9 mouse cellular contexts compared by ENCODE assay signal in the genomic region with DNA sequence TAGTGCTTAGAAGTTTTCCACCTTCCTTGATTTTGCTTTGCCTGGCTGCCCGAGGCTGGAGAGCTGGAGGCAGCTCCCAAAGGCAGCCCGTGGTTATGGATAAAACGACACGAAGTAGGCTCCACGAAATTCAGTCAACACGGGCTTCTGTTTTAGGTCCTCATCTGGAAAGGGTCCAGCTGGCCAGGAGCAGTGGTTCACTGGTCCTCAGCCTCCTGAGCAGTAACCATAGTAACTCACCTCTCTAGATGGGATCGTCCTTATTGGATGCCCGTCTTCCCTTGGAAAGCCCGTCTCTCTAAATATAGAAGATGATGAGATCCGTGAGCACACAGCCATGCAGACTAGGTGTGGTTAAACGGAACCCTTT. TPM values are rescaled to one million over a fixed set of nuclear protein-coding genes. Genes with fewer than 3 reads are reported as not detected.
A peak's percentile ranks its signal among the peaks of the same experiment; 100 is the strongest.
DNase-seq lines count a peak whose midpoint lies in the region; ATAC-seq and TF ChIP-seq lines count a peak whose summit lies in the region.
"Had no signal": no experiment of that assay in that cellular context is flagged by ENCODE, and none has a peak within 500 bp of the region (broad histone marks: within the 10 kb centered on the region; RNA-seq: fewer than 3 reads in every experiment).

No protein-coding gene starts in this region.

- H3K27me3 ChIP-seq in liver, embryonic 11.5 days (replicated peaks; ENCODE audit: control insufficient read depth, insufficient read depth, low read length) = peaks cover 24% of the 10 kb centered on the region
- peaks cover 20% of the 10 kb centered on the region for H3K27me3 ChIP-seq in embryonic facial prominence, embryonic 12.5 days
- no peaks in the 10 kb centered on the region for H3K27me3 ChIP-seq in hindbrain, postnatal 0 days (ENCODE audit: insufficient read depth, low read length)
- H3K27me3 ChIP-seq in midbrain, embryonic 16.5 days (ENCODE audit: control insufficient read depth, insufficient read depth, low read depth, low read length) = no peaks in the 10 kb centered on the region

- no peaks in the 10 kb centered on the region for H3K36me3 ChIP-seq in liver, embryonic 11.5 days (ENCODE audit: control insufficient read depth, insufficient read depth, low read length)
- H3K36me3 ChIP-seq in embryonic facial prominence, embryonic 12.5 days = no peaks in the 10 kb centered on the region
- H3K36me3 ChIP-seq in hindbrain, postnatal 0 days (ENCODE audit: insufficient read depth, low read length) = no peaks in the 10 kb centered on the region
- no peaks in the 10 kb centered on the region for H3K36me3 ChIP-seq in midbrain, embryonic 16.5 days (ENCODE audit: control insufficient read depth, insufficient read depth, low read length)

- H3K9ac ChIP-seq in liver, embryonic 11.5 days (ENCODE audit: low read depth, low read length) = no peak overlapping the region
- H3K9ac ChIP-seq in embryonic facial prominence, embryonic 12.5 days = no peak overlapping the region
- peak overlapping the region; percentile 49 for H3K9ac ChIP-seq in hindbrain, postnatal 0 days (replicated peaks; ENCODE audit: low read length)
- H3K9ac ChIP-seq in midbrain, embryonic 16.5 days (ENCODE audit: low read depth, low read length) = peak overlapping the region; percentile 68

- peak overlapping the region; percentile 65 for H3K4me2 ChIP-seq in liver, embryonic 11.5 days
- H3K4me2 ChIP-seq in embryonic facial prominence, embryonic 12.5 days (replicated peaks) = peak overlapping the region; percentile 84
- H3K4me2 ChIP-seq in hindbrain, postnatal 0 days (ENCODE audit: low read depth, low read length) = peak overlapping the region; percentile 96
- peak overlapping the region; percentile 95 for H3K4me2 ChIP-seq in midbrain, embryonic 16.5 days (ENCODE audit: low read length)

- WGBS in liver, embryonic 11.5 days = 13% methylated on average over 11 of the region's 11 CpGs
- whole genome bisulfite sequencing in embryonic facial prominence, embryonic 12.5 days = 5% methylated on average over 11 of the region's 11 CpGs
- WGBS in hindbrain, postnatal 0 days = under 1% methylated on average over 11 of the region's 11 CpGs
- 2% methylated on average over 11 of the region's 11 CpGs for WGBS in midbrain, embryonic 16.5 days

- no peak for DNase-seq in liver, embryonic 11.5 days (ENCODE audit: low spot score)
- DNase-seq in liver = no peak
- DNase-seq in hindbrain, postnatal 0 days (ENCODE audit: low spot score) = peak; percentile 70
- no peak for DNase-seq in urinary bladder, adult 18-20 months (ENCODE audit: low spot score in 2 of 2)
- no peak for DNase-seq in adipocyte (ENCODE audit: low spot score)
- DNase-seq in spleen, postnatal 36 days (ENCODE audit: low spot score in 2 of 2) = no peak

- no peak for ATAC-seq in liver, embryonic 11.5 days (replicated peaks; ENCODE audit: low FRiP score)
- no peak for ATAC-seq in embryonic facial prominence, embryonic 12.5 days (ENCODE audit: insufficient number of reproducible peaks, insufficient read depth, low FRiP score, low TSS enrichment)
- peak; percentile 58 for ATAC-seq in hindbrain, postnatal 0 days
- ATAC-seq in midbrain, embryonic 16.5 days = peak; percentile 61

- TF ChIP-seq CTCF in hindbrain, postnatal 0 days (IDR thresholded peaks at IDR 0.05; ENCODE audit: low read depth) = no peak

- no peak overlapping the region for H3K27ac ChIP-seq in liver, embryonic 11.5 days (ENCODE audit: low read depth, low read length)
- H3K27ac ChIP-seq in embryonic facial prominence, embryonic 12.5 days = no peak overlapping the region
- peak overlapping the region; percentile 27; the same call in 1 of the 2 replicates for H3K27ac ChIP-seq in hindbrain, postnatal 0 days
- H3K27ac ChIP-seq in midbrain, embryonic 16.5 days (ENCODE audit: low read length) = peak overlapping the region; percentile 45

- H3K4me1 ChIP-seq in liver, embryonic 11.5 days (replicated peaks; ENCODE audit: control insufficient read depth, insufficient read depth, low read length) = no peaks in the 10 kb centered on the region
- H3K4me1 ChIP-seq in embryonic facial prominence, embryonic 12.5 days = 0 out of 2 replicates have a peak, but pooled peaks cover 3% of the 10 kb centered on the region
- no peaks in the 10 kb centered on the region for H3K4me1 ChIP-seq in hindbrain, postnatal 0 days (ENCODE audit: insufficient read depth, low read length)
- H3K4me1 ChIP-seq in midbrain, embryonic 16.5 days (ENCODE audit: control insufficient read depth, insufficient read depth, low read length) = peaks cover 14% of the 10 kb centered on the region

- no peaks in the 10 kb centered on the region for H3K9me3 ChIP-seq in liver, embryonic 11.5 days (ENCODE audit: control insufficient read depth, low read length)
- H3K9me3 ChIP-seq in embryonic facial prominence, embryonic 12.5 days = no peaks in the 10 kb centered on the region
- H3K9me3 ChIP-seq in hindbrain, postnatal 0 days (ENCODE audit: low read length) = no peaks in the 10 kb centered on the region
- H3K9me3 ChIP-seq in midbrain, embryonic 16.5 days (replicated peaks; ENCODE audit: control insufficient read depth, low read length, poor library complexity, severe bottlenecking) = 0 out of 2 replicates have a peak, but pooled peaks cover 3% of the 10 kb centered on the region

- H3K4me3 ChIP-seq in liver, embryonic 11.5 days (ENCODE audit: low read depth, low read length) = no peak overlapping the region
- H3K4me3 ChIP-seq in embryonic facial prominence, embryonic 12.5 days = peak overlapping the region; percentile 39
- H3K4me3 ChIP-seq in hindbrain, postnatal 0 days (ENCODE audit: low read length) = peak overlapping the region; percentile 57
- H3K4me3 ChIP-seq in midbrain, embryonic 16.5 days (ENCODE audit: low read depth, low read length) = peak overlapping the region; percentile 57

RNA-seq across cellular contexts. Expression of gene Gm11042, which starts 31.5 kb away (rescaled TPM):
- not detected in 2 replicates for polyA plus RNA-seq in liver, embryonic 11.5 days (2014; fragmentation: Nextera tagmentation; extraction: Ambion mirVana)
- not detected in 2 replicates for polyA plus RNA-seq in embryonic facial prominence, embryonic 12.5 days (2016; fragmentation: Nextera tagmentation; extraction: Ambion mirVana)
- not detected in 2 replicates for total RNA-seq in hindbrain, postnatal 0 days (2014; rRNA removed)
- not detected in 2 replicates for polyA plus RNA-seq in hindbrain, postnatal 0 days (2015; fragmentation: Nextera tagmentation; extraction: Ambion mirVana)
- polyA plus RNA-seq in midbrain, embryonic 16.5 days (2015; fragmentation: Nextera tagmentation; extraction: Ambion mirVana) = not detected in 2 replicates
- total RNA-seq: heart, postnatal 14 days had no signal

Comparison
In these comparisons a context has a peak if more than half of its experiments do, and no peak if none do; other contexts are left out.
1. ATAC-seq: peak in hindbrain, postnatal 0 days (single experiment) and midbrain, embryonic 16.5 days (single experiment); none in liver, embryonic 11.5 days (single experiment) and embryonic facial prominence, embryonic 12.5 days (single experiment).
2. H3K27ac ChIP-seq: peak in hindbrain, postnatal 0 days (single experiment) and midbrain, embryonic 16.5 days (single experiment); none in liver, embryonic 11.5 days (single experiment) and embryonic facial prominence, embryonic 12.5 days (single experiment).
3. H3K9ac ChIP-seq: peak in hindbrain, postnatal 0 days (single experiment) and midbrain, embryonic 16.5 days (single experiment); none in liver, embryonic 11.5 days (single experiment) and embryonic facial prominence, embryonic 12.5 days (single experiment).
4. Peak in every context shown above with its lines, with median percentiles within 50 percentile points of each other: H3K4me2 ChIP-seq.